Mouse (Mus musculus) spleen, embryonic (tissue): ENCODE data around the gene Ropn1l.

Experiments used
- CTCF ChIA-PET: fragments of 350-600 bp; sonication (Branson Sonifier 250); formaldehyde crosslinking; loops from one replicate; lab custom pipeline; 2022; lab: Charles Lee

The Ropn1l gene

GRCm38 (mm10) chr15:31453098-31453916 is at the start of gene Ropn1l:
Gene Ropn1l (minus strand): TSS chr15:31453737.
- CTCF ChIA-PET, result interaction anchor here (0.7 to 0.9 kb wide), 2 partner anchors 36 to 175 kb away, joined by 3 to 5 read pairs; no protein-coding TSS in a partner anchor

- CTCF ChIA-PET, result interaction anchor here (0.6 kb wide), 2 partner anchors 18 to 1135 kb away, joined by 6 read pairs; no protein-coding TSS in a partner anchor
Observed at GRCm38 (mm10) chr15:31502996-31503395, 49.5 kb upstream of the Ropn1l start.

- CTCF ChIA-PET, result no interaction called here
Observed at GRCm38 (mm10) chr15:31502313-31502712, 48.8 kb upstream of the Ropn1l start.

- CTCF ChIA-PET, result no interaction called here
Observed at GRCm38 (mm10) chr15:31494803-31495202, 41.3 kb upstream of the Ropn1l start.

GRCm38 (mm10) chr15:31494310-31494709 is 40.8 kb upstream of the Ropn1l start:
- CTCF ChIA-PET, result no interaction called here

- CTCF ChIA-PET, result no interaction called here
Observed at GRCm38 (mm10) chr15:31487407-31487806, 33.9 kb upstream of the Ropn1l start.

- CTCF ChIA-PET, result no interaction called here
Observed at GRCm38 (mm10) chr15:31476678-31477077, 23.1 kb upstream of the Ropn1l start.

GRCm38 (mm10) chr15:31472645-31473574 is 19.4 kb upstream of the Ropn1l start:
- CTCF ChIA-PET, result no interaction called here

- CTCF ChIA-PET, result no interaction called here
Observed at GRCm38 (mm10) chr15:31471529-31471928, 18.0 kb upstream of the Ropn1l start.

- CTCF ChIA-PET, result no interaction called here
Observed at GRCm38 (mm10) chr15:31469497-31469896, 16.0 kb upstream of the Ropn1l start.

GRCm38 (mm10) chr15:31468806-31469205 is 15.3 kb upstream of the Ropn1l start:
- CTCF ChIA-PET, result no interaction called here

GRCm38 (mm10) chr15:31466749-31467148 is 13.2 kb upstream of the Ropn1l start:
- CTCF ChIA-PET, result no interaction called here

- CTCF ChIA-PET, result no interaction called here
Observed at GRCm38 (mm10) chr15:31466295-31466694, 12.8 kb upstream of the Ropn1l start.

- CTCF ChIA-PET, result no interaction called here
Observed at GRCm38 (mm10) chr15:31465806-31466205, 12.3 kb upstream of the Ropn1l start.

- CTCF ChIA-PET, result no interaction called here
Observed at GRCm38 (mm10) chr15:31460571-31460970, 7.0 kb upstream of the Ropn1l start.

GRCm38 (mm10) chr15:31458081-31458480 is 4.5 kb upstream of the Ropn1l start:
- CTCF ChIA-PET, result no interaction called here

- CTCF ChIA-PET, result no interaction called here
Observed at GRCm38 (mm10) chr15:31456381-31456780, 2.8 kb upstream of the Ropn1l start.

GRCm38 (mm10) chr15:31454861-31455295 is 1.3 kb upstream of the Ropn1l start:
- CTCF ChIA-PET, result no interaction called here

- CTCF ChIA-PET, result interaction anchor here (0.6 kb wide), 3 partner anchors 88 to 181 kb away, joined by 3 to 12 read pairs (median 3); no protein-coding TSS in a partner anchor
Observed at GRCm38 (mm10) chr15:31454096-31454860, 741 bp upstream of the Ropn1l start.

GRCm38 (mm10) chr15:31452336-31453097 is 1.0 kb downstream of the Ropn1l start:
- CTCF ChIA-PET, result interaction anchor here (0.9 kb wide), 1 partner anchor 35 kb away, joined by 5 read pairs; no protein-coding TSS in a partner anchor
